In the genomic region with DNA sequence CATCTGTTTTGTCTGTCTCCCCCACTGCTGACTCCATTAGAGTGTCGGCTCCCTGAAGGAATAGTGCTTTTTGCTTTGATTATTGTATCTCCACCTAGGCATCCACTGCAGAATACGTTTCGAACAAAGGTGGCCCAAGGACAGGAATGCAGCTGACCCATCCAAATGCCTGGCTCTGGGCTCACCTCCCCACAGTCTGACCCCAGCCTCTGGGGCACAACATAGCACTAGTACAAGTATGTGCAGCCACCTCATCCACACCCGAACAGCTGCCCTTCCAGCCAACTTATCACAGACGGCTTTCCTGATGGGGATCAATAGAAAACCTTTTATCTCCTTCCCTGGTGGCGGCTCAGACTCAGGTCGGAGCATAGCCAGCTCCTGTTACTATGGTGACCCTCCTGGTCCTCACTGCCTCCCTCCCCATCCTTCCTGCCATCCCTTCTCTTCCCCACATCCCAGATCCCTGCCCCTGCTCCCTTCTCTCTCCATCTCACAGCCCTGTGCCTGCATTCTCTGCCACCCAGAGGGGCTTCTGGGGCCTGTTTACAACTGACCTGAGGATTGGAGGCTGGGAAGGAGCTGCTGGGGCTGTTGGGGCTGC, we compare ENCODE assay signal across 13 mouse cellular contexts. TPM values are rescaled to one million over a fixed set of nuclear protein-coding genes. Genes with fewer than 3 reads are reported as not detected.
DNase-seq lines count a peak whose midpoint lies in the region; ATAC-seq lines count a peak whose summit lies in the region.
"Had no signal": no experiment of that assay in that cellular context is flagged by ENCODE, and none has a peak within 500 bp of the region (broad histone marks: within the 10 kb centered on the region; RNA-seq: fewer than 3 reads in every experiment).

No protein-coding gene starts in this region.

- H3K9ac ChIP-seq in hindbrain, embryonic 14.5 days = peak overlapping the region; percentile 20
- 0 out of 2 replicates have a peak overlapping the region, but pooled peaks have one; percentile 26 for H3K9ac ChIP-seq in neural tube, embryonic 12.5 days
- H3K9ac ChIP-seq: heart, embryonic 15.5 days; liver, postnatal 0 days had no signal

- H3K4me1 ChIP-seq in heart, embryonic 10.5 days = peaks cover 58% of the 10 kb centered on the region
- peaks cover 41% of the 10 kb centered on the region for H3K4me1 ChIP-seq in forebrain, embryonic 10.5 days
- H3K4me1 ChIP-seq in hindbrain, embryonic 14.5 days (replicated peaks; ENCODE audit: control insufficient read depth, insufficient read depth, low read length) = peaks cover 30% of the 10 kb centered on the region
- peaks cover 26% of the 10 kb centered on the region for H3K4me1 ChIP-seq in neural tube, embryonic 12.5 days

- 27% methylated on average over 7 of the region's 7 CpGs for WGBS in heart, embryonic 10.5 days
- 37% methylated on average over 7 of the region's 7 CpGs for WGBS in forebrain, embryonic 10.5 days
- WGBS in hindbrain, embryonic 14.5 days = 22% methylated on average over 7 of the region's 7 CpGs
- WGBS in neural tube, embryonic 12.5 days = 37% methylated on average over 7 of the region's 7 CpGs

- H3K36me3 ChIP-seq in heart, embryonic 10.5 days = no peaks in the 10 kb centered on the region
- no peaks in the 10 kb centered on the region for H3K36me3 ChIP-seq in forebrain, embryonic 10.5 days (replicated peaks)
- H3K36me3 ChIP-seq in hindbrain, embryonic 14.5 days (replicated peaks; ENCODE audit: control insufficient read depth, insufficient read depth) = no peaks in the 10 kb centered on the region
- no peaks in the 10 kb centered on the region for H3K36me3 ChIP-seq in neural tube, embryonic 12.5 days
- H3K36me3 ChIP-seq: heart, embryonic 15.5 days; limb, embryonic 10.5 days had no signal

- no peak for DNase-seq in heart, embryonic 10.5 days (ENCODE audit: low spot score)
- no peak for DNase-seq in heart, adult 18-20 months
- no peak for DNase-seq in forebrain, embryonic 10.5 days (ENCODE audit: extremely low spot score, low spot score)
- DNase-seq in hindbrain, embryonic 14.5 days (ENCODE audit: low spot score) = no peak
- no peak for DNase-seq in kidney, adult 18-20 months
- DNase-seq in ovary, postnatal 14 days (ENCODE audit: low spot score) = no peak
- no peak for DNase-seq in thymus, postnatal 4 days
- DNase-seq: kidney, adult 11 months; liver, postnatal 0 days had no signal

- no peaks in the 10 kb centered on the region for H3K9me3 ChIP-seq in heart, embryonic 10.5 days
- H3K9me3 ChIP-seq in forebrain, embryonic 10.5 days = no peaks in the 10 kb centered on the region
- no peaks in the 10 kb centered on the region for H3K9me3 ChIP-seq in hindbrain, embryonic 14.5 days (ENCODE audit: control insufficient read depth, low read length)
- no peaks in the 10 kb centered on the region for H3K9me3 ChIP-seq in neural tube, embryonic 12.5 days
- H3K9me3 ChIP-seq: heart, embryonic 15.5 days; limb, embryonic 10.5 days had no signal

- H3K27me3 ChIP-seq in heart, embryonic 10.5 days (ENCODE audit: insufficient read depth, poor library complexity, severe bottlenecking) = no peaks in the 10 kb centered on the region
- H3K27me3 ChIP-seq in forebrain, embryonic 10.5 days (ENCODE audit: poor library complexity, severe bottlenecking) = no peaks in the 10 kb centered on the region
- H3K27me3 ChIP-seq in hindbrain, embryonic 14.5 days (ENCODE audit: control insufficient read depth, insufficient read depth, low read length) = no peaks in the 10 kb centered on the region
- H3K27me3 ChIP-seq in neural tube, embryonic 12.5 days (replicated peaks) = no peaks in the 10 kb centered on the region
- H3K27me3 ChIP-seq: heart, embryonic 15.5 days had no signal

- H3K27ac ChIP-seq in heart, embryonic 10.5 days = peak overlapping the region; percentile 80
- H3K27ac ChIP-seq in forebrain, embryonic 10.5 days = peak overlapping the region; percentile 5; the same call in 1 of the 2 replicates
- peak overlapping the region; percentile 80 for H3K27ac ChIP-seq in hindbrain, embryonic 14.5 days
- H3K27ac ChIP-seq in neural tube, embryonic 12.5 days = 0 out of 2 replicates have a peak overlapping the region, but pooled peaks have one; percentile 20
- H3K27ac ChIP-seq: gastrocnemius, adult 2 months; heart, embryonic 15.5 days had no signal

- no peak overlapping the region for H3K4me3 ChIP-seq in heart, embryonic 10.5 days
- H3K4me3 ChIP-seq in forebrain, embryonic 10.5 days = no peak overlapping the region
- no peak overlapping the region for H3K4me3 ChIP-seq in hindbrain, embryonic 14.5 days (replicated peaks; ENCODE audit: low read length)
- no peak overlapping the region for H3K4me3 ChIP-seq in neural tube, embryonic 12.5 days
- H3K4me3 ChIP-seq: gastrocnemius, adult 2 months; heart, embryonic 15.5 days; limb, embryonic 10.5 days had no signal

- peak; percentile 54; the same call in 1 of the 2 replicates for ATAC-seq in hindbrain, embryonic 14.5 days (ENCODE audit: low FRiP score)
- no peak for ATAC-seq in neural tube, embryonic 12.5 days (ENCODE audit: low FRiP score, low read depth)
- ATAC-seq: liver, postnatal 0 days had no signal

- H3K4me2 ChIP-seq in hindbrain, embryonic 14.5 days (replicated peaks) = no peak overlapping the region
- no peak overlapping the region; the same call in 1 of the 2 replicates for H3K4me2 ChIP-seq in neural tube, embryonic 12.5 days (replicated peaks)
- H3K4me2 ChIP-seq: heart, embryonic 15.5 days had no signal

RNA-seq across cellular contexts. Expression of a gene that starts 10.7 kb away (rescaled TPM):
- 21.2 and 32.5 TPM in 2 replicates for polyA plus RNA-seq in heart, embryonic 10.5 days (2016; fragmentation: Nextera tagmentation; extraction: Ambion mirVana)
- total RNA-seq in heart, adult 18-20 months (2021) = 10 to 100 TPM; 18.0 to 23.0 TPM
- 24.7 and 25.3 TPM in 2 replicates for polyA plus RNA-seq in forebrain, embryonic 10.5 days (2016; fragmentation: Nextera tagmentation; extraction: Ambion mirVana)
- 34.1 and 39.1 TPM in 2 replicates for polyA plus RNA-seq in hindbrain, embryonic 14.5 days (2014; fragmentation: Nextera tagmentation; extraction: Ambion mirVana)
- 34.0 and 35.6 TPM in 2 replicates for polyA plus RNA-seq in neural tube, embryonic 12.5 days (2016; fragmentation: Nextera tagmentation; extraction: Ambion mirVana)

RNA-seq across cellular contexts. Expression of a gene that starts 47.8 kb away (rescaled TPM):
- 11.6 and 18.2 TPM in 2 replicates for polyA plus RNA-seq in heart, embryonic 10.5 days (2016; fragmentation: Nextera tagmentation; extraction: Ambion mirVana)
- 1 to 10 TPM; 1.6 to 3.3 TPM for total RNA-seq in heart, adult 18-20 months (2021)
- 7.9 and 9.7 TPM in 2 replicates for polyA plus RNA-seq in forebrain, embryonic 10.5 days (2016; fragmentation: Nextera tagmentation; extraction: Ambion mirVana)
- polyA plus RNA-seq in hindbrain, embryonic 14.5 days (2014; fragmentation: Nextera tagmentation; extraction: Ambion mirVana) = 7.7 and 7.9 TPM in 2 replicates
- 4.9 and 6.1 TPM in 2 replicates for polyA plus RNA-seq in neural tube, embryonic 12.5 days (2016; fragmentation: Nextera tagmentation; extraction: Ambion mirVana)

Comparison
In these comparisons a context has a peak if more than half of its experiments do, and no peak if none do; other contexts are left out.
1. H3K27ac ChIP-seq: peak in every context shown above with its lines; median percentile 80 in heart, embryonic 10.5 days; 80 in hindbrain, embryonic 14.5 days; 20 in neural tube, embryonic 12.5 days; 5 in forebrain, embryonic 10.5 days.